Mouse (Mus musculus): ENCODE results near the gene Aldh1l1. TPM values are rescaled to one million over a fixed set of nuclear protein-coding genes. Genes with fewer than 3 reads are reported as not detected.
A peak's percentile ranks its signal among the peaks of the same experiment; 100 is the strongest.
"Not testable (repeated sequence)": the region's sequence is repeated elsewhere in the genome, so short reads cannot be mapped to it uniquely, and the experiment has no call there.

Aldh1l1 gene
- total RNA-seq, 2 experiments from 2014 or later, result 180 to 197 TPM

GRCm38 (mm10) chr6:90618274-90618673 lies 132.0 kb downstream of the Aldh1l1 start:
- no peak for DNase-seq (ENCODE audit: low spot score in 2 of 2)

GRCm38 (mm10) chr6:90618821-90619636 lies 132.8 kb downstream of the Aldh1l1 start:
- peak in 1 of 2 experiments; percentile 48 for DNase-seq (ENCODE audit: low spot score in 2 of 2)

- no peak for DNase-seq (ENCODE audit: low spot score in 2 of 2)
Measured at GRCm38 (mm10) chr6:90619936-90620335, 133.7 kb downstream of the Aldh1l1 start.

GRCm38 (mm10) chr6:90620791-90621583 lies 134.8 kb downstream of the Aldh1l1 start:
- DNase-seq (ENCODE audit: low spot score in 2 of 2), result no peak

GRCm38 (mm10) chr6:90621584-90621890 lies 135.3 kb downstream of the Aldh1l1 start:
- no peak for DNase-seq (ENCODE audit: low spot score in 2 of 2)

GRCm38 (mm10) chr6:90622758-90623455 lies 136.7 kb downstream of the Aldh1l1 start:
- DNase-seq (ENCODE audit: low spot score in 2 of 2), result no peak

- no peak for DNase-seq (ENCODE audit: low spot score in 2 of 2)
Measured at GRCm38 (mm10) chr6:90623456-90623836, 137.2 kb downstream of the Aldh1l1 start.

GRCm38 (mm10) chr6:90624184-90624583 lies 138.0 kb downstream of the Aldh1l1 start:
- DNase-seq (ENCODE audit: low spot score in 2 of 2), result peak in 1 of 2 experiments; percentile 59

- no peak for DNase-seq (ENCODE audit: low spot score in 2 of 2)
Measured at GRCm38 (mm10) chr6:90624733-90625132, 138.5 kb downstream of the Aldh1l1 start.

GRCm38 (mm10) chr6:90625207-90625994 lies 139.2 kb downstream of the Aldh1l1 start:
- DNase-seq (ENCODE audit: low spot score in 2 of 2), result no peak

GRCm38 (mm10) chr6:90627556-90627955 lies 141.3 kb downstream of the Aldh1l1 start:
- no peak for DNase-seq (ENCODE audit: low spot score in 2 of 2)

- no peak for DNase-seq (ENCODE audit: low spot score in 2 of 2)
Measured at GRCm38 (mm10) chr6:90629506-90629905, 143.3 kb downstream of the Aldh1l1 start.

GRCm38 (mm10) chr6:90630427-90630826 lies 144.2 kb downstream of the Aldh1l1 start:
- DNase-seq (ENCODE audit: low spot score in 2 of 2), result no peak

- not testable (repeated sequence) for DNase-seq (ENCODE audit: low spot score in 2 of 2)
Measured at GRCm38 (mm10) chr6:90632526-90632925, 146.3 kb downstream of the Aldh1l1 start.

GRCm38 (mm10) chr6:90635081-90635480 lies 148.9 kb downstream of the Aldh1l1 start:
- DNase-seq (ENCODE audit: low spot score in 2 of 2), result no peak

- no peak for DNase-seq (ENCODE audit: low spot score in 2 of 2)
Measured at GRCm38 (mm10) chr6:90635611-90636010, 149.4 kb downstream of the Aldh1l1 start.

- DNase-seq (ENCODE audit: low spot score in 2 of 2), result no peak
Measured at GRCm38 (mm10) chr6:90643057-90643456, 156.8 kb downstream of the Aldh1l1 start.

- DNase-seq (ENCODE audit: low spot score in 2 of 2), result no peak
Measured at GRCm38 (mm10) chr6:90644965-90645364, 158.7 kb downstream of the Aldh1l1 start.

GRCm38 (mm10) chr6:90648391-90648790 lies 162.2 kb downstream of the Aldh1l1 start:
- DNase-seq (ENCODE audit: low spot score in 2 of 2), result no peak

GRCm38 (mm10) chr6:90649279-90649678 lies 163.1 kb downstream of the Aldh1l1 start:
- no peak for DNase-seq (ENCODE audit: low spot score in 2 of 2)
